Mouse (Mus musculus): ENCODE measurements around the gene Cacna1d. TPM values are rescaled to one million over a fixed set of nuclear protein-coding genes. Genes with fewer than 3 reads are reported as not detected.

Gene Cacna1d
- total RNA-seq, 2 experiments from 2014 or later = 0.05 to 4.9 TPM

DNA sequence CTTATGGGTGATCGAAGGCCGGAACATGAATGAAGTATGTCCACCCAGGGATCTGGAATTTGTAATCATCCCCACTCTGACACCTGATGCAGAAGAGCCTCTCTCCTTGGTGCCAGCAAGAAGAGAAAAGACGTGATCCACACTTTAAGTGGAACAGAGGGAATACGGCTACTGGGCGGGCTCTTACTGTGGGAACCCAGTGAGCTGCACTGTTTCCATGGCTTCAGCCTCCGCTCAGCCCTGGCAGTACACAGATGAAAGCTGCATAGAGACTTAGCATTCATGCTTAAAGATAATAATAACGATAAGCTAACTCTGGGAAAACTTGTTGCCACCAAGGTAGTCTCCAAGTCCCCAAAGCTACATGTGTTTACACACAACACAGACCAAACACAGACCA is 147.5 kb downstream of the Cacna1d start:
- no peak for ATAC-seq (replicated peaks; ENCODE audit: low FRiP score, low TSS enrichment, poor library complexity, severe bottlenecking)

DNA sequence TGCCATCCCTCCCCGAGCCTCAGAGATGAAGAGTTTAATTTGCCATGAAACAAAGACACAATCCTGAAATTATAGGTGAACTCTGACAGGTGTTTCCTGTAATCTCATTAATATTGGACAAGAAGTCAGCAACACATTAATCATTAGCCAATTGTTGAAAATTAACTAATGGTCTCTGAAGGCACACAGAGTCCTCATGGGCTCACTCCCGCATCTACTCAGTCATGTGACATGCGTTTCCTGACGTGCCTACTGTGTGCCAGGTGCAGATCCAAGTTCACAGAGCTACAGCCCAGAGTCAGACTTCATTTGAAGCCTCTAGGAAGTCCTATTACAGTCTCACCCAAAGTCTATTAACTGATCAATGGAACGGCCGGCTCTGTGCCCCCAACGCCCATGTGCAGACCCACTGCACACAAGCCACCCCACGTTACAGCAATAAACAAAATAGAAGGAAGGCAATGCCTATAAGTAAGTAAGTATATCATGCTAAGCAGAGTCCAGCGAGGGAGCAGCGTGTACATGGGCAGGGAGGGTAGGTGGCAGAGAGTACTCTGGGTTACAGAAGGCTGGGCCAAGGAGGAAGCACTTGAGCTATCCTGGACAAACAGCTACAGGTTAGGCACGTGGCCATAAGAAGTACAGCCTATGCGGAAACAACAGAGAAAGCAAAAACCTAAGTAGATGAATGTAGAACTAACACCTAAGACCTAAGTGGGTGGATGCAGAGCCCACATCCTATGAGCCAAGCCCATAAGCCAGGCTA is 149.2 kb downstream of the Cacna1d start:
- ATAC-seq (replicated peaks; ENCODE audit: low FRiP score, low TSS enrichment, poor library complexity, severe bottlenecking) = no peak

DNA sequence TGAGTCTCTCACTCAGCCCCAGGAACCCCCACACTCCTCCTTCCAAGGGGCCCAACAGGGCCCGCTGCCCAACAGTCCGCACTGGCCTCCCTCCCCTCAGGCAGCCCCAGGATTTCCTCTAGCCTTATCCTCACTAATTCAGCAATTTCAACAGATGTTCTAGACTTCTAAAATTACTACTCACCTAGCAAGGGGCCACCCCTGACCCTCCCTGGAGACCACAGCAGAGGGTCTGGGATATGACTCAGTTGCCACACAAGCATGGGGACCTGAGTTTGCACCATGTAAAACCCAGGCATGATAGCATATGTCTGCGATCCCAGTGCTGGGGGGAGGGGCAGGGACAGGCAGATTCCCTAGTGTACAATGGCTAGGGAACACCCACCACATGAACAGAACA is 151.1 kb downstream of the Cacna1d start:
- ATAC-seq (replicated peaks; ENCODE audit: low FRiP score, low TSS enrichment, poor library complexity, severe bottlenecking) = no peak

DNA sequence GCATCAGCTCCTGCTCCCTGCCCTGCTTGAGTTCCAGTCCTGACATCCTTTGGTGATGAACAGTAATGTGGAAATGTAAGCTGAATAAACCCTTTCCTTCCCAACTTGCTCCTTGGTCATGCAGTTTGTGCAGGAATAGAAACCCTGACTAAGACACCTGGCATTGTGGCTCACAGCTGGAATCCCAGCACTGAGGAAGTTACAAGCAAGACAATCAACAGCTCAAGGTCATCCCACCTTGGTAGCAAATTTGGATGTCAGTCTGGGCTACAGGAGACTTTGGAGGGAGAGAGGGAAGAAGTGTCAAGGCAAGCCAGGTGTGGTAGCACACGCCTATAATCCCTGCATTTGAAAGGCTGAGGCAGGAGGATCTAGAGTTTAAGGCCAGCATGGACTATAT is 159.4 kb downstream of the Cacna1d start:
- ATAC-seq (replicated peaks; ENCODE audit: low FRiP score, low TSS enrichment, poor library complexity, severe bottlenecking) = no peak

DNA sequence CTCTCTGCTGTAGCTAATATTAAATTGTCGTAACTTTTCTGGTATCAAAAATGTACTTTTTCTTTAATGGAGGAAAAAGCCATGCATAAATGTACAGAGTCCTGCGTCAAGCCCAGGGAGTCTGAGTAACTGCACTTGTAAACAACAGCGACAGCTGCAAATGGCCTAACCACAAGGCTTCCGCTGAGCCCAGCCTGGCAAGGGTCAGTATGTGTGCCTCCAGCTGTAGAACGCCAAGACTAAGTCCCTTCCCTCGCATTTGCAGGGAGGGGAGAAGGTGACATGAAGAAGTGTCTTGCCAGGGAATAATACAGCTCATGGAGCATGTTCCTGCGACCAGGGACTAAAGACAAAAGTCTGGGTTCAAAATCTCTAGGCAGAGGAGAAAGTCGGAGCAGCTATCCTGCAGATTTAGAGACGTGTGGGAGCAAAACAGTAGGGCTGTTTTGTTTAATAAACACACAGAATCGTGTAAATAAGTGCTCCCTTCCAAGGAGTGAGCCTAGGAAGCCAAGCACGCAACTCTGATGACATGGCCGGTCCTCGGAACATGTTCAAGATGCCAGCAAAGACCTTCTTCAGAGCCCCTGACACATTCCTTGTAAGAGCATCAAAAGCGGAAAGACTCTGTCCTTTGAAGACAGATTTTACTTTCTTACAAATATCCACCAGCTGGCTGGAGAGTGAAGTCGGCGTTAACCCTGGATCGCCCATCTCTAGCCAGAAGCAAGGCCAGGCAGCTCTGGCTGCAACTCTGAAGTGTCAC is 160.7 kb downstream of the Cacna1d start:
- ATAC-seq (replicated peaks; ENCODE audit: low FRiP score, low TSS enrichment, poor library complexity, severe bottlenecking) = no peak

DNA sequence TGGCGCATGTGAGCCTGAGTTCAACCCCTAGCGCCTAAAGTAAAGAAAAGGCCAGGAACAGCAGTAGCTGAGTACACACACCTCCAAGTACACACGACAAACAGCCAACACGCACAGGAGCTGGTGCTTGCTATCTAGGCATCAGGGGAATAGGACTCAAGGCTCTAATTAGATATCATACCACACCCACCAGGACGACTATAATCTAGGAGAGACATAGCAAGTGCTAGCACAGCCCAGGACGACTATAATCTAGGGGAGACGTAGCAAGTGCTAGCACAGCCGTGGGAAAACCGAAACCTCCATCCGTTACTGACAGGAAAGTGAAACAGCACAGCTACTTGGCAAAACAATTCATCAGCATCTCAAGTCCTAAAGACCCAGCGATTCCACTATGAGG is 162.1 kb downstream of the Cacna1d start:
- no peak for ATAC-seq (replicated peaks; ENCODE audit: low FRiP score, low TSS enrichment, poor library complexity, severe bottlenecking)

DNA sequence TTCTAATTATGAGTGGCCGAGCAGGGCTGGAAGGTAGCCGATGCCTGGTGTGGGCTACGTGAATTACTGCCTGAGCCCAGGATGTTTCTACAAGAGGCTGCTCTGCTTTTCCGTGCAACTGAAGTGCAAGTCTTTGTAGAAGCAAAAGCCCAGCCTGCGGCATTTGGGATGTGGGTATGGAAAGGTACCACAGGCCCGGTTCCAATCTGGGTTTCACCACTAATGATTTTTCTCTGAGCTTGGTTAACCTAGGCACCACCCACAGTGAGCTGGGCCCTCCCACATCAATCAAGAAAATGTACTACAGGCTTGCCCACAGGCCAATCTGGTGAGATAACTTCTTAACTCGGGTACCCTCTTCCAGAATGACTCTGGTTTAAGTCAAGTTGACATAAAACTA is 163.8 kb downstream of the Cacna1d start:
- no peak for ATAC-seq (replicated peaks; ENCODE audit: low FRiP score, low TSS enrichment, poor library complexity, severe bottlenecking)

DNA sequence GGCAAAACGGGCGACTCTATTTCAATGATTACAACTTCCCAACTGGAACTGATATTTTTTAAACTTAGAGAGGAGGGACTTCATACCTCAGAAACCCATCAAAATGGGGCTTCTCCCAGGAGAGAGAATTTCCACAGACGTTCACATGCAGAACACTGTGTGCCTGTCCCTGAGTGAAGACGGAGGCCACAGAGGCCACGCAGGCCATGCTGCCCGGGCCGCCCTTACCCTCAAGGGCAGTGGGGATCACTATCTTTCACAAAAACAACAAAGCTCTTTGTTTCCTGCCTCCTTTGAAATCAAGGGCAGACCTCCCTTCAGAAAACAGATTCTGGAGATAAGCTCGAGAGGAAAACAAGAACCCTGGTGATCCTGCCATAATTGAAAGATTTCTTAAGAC is 164.2 kb downstream of the Cacna1d start:
- no peak for ATAC-seq (replicated peaks; ENCODE audit: low FRiP score, low TSS enrichment, poor library complexity, severe bottlenecking)

DNA sequence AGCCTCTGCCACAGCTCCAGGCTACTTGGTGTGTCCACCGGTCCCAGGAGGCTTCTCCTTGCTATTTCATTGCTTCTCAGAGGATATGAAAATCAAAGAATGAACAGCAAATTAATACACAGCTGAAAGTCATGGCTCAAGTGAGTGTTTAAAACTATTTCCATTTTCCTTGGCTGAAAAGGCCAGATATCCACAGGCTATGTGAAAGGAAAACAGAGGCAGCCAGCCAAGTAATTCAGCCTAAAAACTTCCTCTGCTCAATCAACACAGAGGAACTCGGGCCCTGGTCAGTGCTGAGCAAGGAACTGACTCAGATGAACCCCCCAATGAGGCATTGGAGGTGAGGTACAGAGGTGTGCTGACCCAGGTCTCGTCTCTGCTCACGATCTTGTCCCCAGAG is 165.0 kb downstream of the Cacna1d start:
- no peak for ATAC-seq (replicated peaks; ENCODE audit: low FRiP score, low TSS enrichment, poor library complexity, severe bottlenecking)

DNA sequence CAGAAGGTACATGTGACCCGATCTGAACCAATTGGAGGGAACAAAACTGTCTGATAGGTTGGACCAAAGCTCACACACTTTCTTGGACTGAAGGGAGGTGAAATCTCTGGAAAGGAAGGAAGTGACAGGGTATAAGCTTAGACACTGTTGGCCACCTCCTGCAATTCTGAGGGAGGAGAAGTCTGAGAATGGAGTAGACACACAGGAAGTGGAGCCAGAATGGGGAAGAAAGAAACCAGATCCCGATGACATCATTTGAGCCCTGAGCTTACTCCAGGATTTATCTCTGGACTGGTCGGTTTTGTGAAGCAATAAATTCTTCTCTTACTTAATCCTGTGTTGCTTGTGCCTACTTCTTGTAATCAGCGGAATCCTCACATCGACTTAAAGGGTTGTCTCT is 166.3 kb downstream of the Cacna1d start:
- no peak for ATAC-seq (replicated peaks; ENCODE audit: low FRiP score, low TSS enrichment, poor library complexity, severe bottlenecking)

DNA sequence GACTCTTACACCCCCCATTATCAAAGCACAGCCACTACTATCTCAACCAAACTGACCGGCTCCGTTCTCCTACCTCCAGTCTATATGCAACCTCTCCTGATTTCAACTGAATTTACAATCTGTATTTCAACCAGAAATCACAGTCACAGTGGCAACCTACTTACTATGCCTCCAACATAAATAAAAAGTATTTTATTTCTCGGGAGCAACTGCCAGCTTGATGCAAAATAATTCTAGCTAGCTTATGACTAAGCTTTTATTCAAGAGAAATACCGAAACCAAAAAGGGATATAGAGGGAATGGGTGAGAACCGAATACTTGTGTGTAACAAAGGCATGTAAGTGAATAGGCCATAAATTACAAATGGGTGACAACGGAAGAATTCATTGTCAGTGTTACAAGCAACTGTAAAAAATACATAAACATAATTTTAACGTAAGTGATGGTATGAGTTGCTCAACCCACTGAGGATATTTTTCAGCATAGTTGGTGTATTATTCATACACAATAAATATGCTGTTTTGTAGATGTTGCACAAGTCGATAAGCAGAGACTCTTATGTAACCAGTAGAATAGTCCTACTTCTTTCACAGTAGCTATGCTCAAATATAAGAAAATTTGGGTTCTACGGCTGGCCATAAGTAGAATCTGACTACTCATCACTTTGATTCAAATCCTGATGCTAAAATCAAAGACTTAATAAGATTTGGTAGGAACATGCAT is 172.4 kb downstream of the Cacna1d start:
- no peak for ATAC-seq (replicated peaks; ENCODE audit: low FRiP score, low TSS enrichment, poor library complexity, severe bottlenecking)

DNA sequence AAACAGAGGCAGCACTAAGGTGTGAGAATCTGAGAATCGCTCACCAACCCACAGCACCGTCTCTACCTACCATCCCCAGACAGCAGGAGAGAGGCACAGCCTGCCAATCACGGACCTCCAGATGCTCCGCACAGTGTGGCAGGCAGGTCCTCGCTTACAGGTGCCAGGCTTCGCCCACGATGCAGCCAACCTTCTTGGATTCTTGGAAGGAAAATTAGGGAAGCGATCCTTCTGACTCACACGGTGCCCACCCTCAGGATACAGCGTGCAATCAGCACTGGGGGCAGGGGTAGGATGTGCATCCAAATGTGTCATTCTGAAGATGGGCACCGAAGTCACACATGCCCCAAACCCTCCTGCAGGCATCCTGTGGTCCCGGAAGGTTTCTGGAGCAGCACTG is 173.0 kb downstream of the Cacna1d start:
- ATAC-seq (replicated peaks; ENCODE audit: low FRiP score, low TSS enrichment, poor library complexity, severe bottlenecking) = no peak

DNA sequence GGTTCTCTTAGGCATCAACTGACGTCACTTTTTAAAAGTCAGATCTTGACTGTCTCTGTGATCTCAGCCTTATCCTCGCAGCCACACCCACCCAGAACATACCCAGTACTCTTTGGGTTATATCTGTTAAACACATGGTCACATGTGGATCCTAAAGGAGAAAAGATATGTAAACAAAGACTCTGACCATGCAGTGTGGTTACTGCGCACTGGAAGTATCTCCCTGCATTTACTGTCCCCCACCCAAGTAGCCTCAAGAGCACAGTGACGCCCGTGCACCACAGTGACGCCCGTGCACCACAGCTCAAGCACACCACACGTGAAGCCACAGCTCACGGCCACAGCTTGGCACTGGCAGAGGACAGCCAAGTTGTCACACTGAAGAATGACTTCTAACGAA is 173.6 kb downstream of the Cacna1d start:
- no peak for ATAC-seq (replicated peaks; ENCODE audit: low FRiP score, low TSS enrichment, poor library complexity, severe bottlenecking)

DNA sequence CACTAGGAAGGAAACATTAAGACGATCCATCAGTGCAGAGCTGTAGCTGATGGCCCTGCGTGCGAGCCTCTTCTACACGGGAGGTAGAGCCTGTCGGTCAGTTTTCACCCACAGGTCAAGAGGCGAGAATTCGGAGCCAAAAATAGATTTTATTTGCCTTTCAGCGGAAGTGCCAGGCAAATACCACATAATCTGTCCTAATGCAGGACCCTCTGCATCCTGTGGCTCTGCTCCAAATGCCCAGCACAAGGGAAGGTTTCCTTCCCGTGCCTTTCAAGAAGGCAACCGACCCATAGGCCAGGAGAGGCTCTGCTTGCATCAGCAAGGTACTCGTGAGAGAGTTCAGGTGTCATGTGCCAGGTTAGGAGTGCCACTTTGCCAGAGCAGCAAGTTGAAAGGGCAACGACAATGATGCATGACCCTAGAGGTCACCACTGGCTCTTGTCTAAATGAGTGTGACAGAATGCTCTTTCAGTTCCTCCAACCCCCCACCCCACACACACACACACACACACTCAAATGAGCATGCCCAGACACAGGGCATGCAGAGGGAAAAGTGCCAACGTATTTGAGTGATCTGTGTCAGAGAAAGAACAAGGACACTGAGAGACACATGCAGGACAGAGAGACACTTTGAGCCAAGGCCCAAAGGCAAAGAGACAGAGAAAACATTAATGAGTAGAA is 179.9 kb downstream of the Cacna1d start:
- ATAC-seq (replicated peaks; ENCODE audit: low FRiP score, low TSS enrichment, poor library complexity, severe bottlenecking) = no peak

DNA sequence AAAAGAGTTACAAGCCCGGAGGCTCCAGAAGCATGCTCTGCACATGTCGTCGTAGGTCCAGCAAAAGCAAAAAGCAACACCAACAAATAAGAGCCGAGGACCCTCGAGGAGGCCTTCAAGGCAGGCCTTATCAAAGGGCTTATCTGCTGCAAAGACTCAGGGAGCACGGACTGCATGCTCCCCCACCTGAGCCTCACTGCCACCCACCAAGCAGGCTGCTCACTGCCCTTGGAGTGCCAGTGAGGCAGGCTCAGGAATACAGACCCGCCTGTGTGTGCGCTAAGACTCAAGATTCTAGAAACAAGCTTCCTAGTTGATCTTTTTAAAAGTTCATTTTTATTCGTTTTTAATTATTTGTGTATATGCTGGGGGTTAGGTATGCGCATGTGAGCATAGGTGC is 181.0 kb downstream of the Cacna1d start:
- ATAC-seq (replicated peaks; ENCODE audit: low FRiP score, low TSS enrichment, poor library complexity, severe bottlenecking) = no peak

DNA sequence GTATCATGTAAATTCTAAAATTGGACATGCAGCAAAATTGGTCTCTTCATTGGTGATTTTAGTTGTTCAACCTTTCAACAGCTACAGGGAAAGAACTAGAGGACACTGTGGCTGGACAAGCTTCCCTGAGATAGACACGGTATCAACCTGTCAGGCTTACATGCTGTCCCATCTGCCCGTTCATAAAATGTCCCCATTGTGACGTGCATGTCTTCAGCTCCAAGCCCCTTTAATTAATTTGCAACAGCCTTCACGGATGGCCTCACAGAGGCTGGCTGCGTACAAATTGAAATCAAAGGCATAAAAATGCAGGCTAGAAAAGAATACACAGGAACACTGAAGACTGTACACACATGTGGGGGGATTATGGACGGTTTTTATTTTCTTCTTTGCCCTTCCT is 185.0 kb downstream of the Cacna1d start:
- ATAC-seq (replicated peaks; ENCODE audit: low FRiP score, low TSS enrichment, poor library complexity, severe bottlenecking) = no peak

DNA sequence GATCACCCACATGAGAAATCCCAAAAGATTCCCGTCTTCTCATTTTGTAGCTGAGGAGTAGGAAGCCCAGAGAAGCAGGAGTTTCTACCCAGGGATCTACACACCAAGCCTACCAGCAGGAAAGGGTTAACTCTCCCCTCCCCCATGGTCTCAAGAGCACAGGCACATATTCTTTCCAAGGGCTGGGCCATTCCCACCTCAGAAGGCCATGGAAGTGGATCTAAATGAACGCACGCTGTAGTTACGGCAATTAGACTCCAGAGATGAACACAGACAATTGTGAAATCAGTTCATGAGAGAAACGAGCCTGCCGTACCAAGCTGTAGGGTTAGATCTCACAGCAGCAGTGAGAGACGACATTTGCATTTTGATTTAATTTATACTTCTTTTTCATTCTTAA is 191.3 kb downstream of the Cacna1d start:
- no peak for ATAC-seq (replicated peaks; ENCODE audit: low FRiP score, low TSS enrichment, poor library complexity, severe bottlenecking)

DNA sequence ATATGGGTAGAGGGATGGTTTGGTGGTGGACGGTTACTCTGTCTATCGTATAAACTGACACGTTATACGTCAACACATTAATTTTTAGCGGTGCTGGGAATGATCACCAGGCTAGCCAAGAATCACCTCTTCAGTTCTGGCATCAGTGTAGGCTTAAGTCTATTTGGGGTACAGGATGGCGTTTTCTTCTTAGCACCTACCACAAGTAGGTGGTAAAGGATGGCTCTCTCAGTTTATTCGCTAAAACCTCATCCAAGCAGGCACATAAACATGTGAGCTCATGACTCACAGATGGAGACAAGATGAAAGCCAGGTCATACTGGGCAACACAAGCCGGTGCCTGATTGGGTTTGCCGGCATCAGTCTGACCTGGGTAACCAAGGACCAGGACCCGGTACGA is 193.8 kb downstream of the Cacna1d start:
- ATAC-seq (replicated peaks; ENCODE audit: low FRiP score, low TSS enrichment, poor library complexity, severe bottlenecking) = no peak

DNA sequence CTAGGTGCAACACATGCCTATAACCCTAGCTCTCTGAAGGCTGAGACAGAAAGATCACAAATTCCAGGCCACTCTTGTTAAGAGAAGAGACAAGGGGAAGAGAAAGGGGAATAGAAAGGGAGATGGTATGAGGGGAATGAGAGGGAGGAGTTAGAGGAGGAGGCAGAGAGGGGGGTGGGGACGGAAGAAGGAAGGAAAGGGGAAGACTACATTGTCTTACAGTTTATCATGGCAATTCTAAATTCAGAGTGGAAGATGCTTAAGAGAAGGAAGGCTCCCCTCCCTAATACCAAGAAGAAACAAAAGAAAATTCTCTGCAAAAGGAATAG is 199.2 kb downstream of the Cacna1d start:
- ATAC-seq (replicated peaks; ENCODE audit: low FRiP score, low TSS enrichment, poor library complexity, severe bottlenecking) = no peak
